Mouse (Mus musculus): Measurements from ENCODE around the gene Cdcp2. TPM values are rescaled to one million over a fixed set of nuclear protein-coding genes. Genes with fewer than 3 reads are reported as not detected.

Cdcp2 gene
- polyA plus RNA-seq, 1 experiment, result not detected

GRCm38 (mm10) chr4:107121165-107121943, 24.7 kb downstream of the Cdcp2 start:
- H3K36me3 ChIP-seq (ENCODE audit: control insufficient read depth, insufficient read depth, low read length), result no peaks in the 10 kb centered on the region
- WGBS, result 77% methylated on average over 12 of the region's 12 CpGs
- peaks cover 3% of the 10 kb centered on the region; the same call in 1 of the 2 replicates for H3K4me1 ChIP-seq (ENCODE audit: control insufficient read depth, insufficient read depth, insufficient read length, low read length)
- H3K4me3 ChIP-seq (ENCODE audit: low read depth, low read length), result no peak overlapping the region
- no peak for TF ChIP-seq CTCF (IDR thresholded peaks at IDR 0.05; ENCODE audit: extremely low read depth, insufficient read length, insufficient replicate concordance, low read depth, low read length)
- no peak overlapping the region for H3K27ac ChIP-seq (ENCODE audit: insufficient read depth, low read depth, low read length)
- H3K27me3 ChIP-seq (ENCODE audit: control insufficient read depth, insufficient read depth, low read length), result no peaks in the 10 kb centered on the region

GRCm38 (mm10) chr4:107124376-107124775, 27.7 kb downstream of the Cdcp2 start:
- peaks cover 3% of the 10 kb centered on the region for H3K4me1 ChIP-seq (ENCODE audit: control insufficient read depth, insufficient read depth, insufficient read length, low read length)
- H3K27me3 ChIP-seq (ENCODE audit: control insufficient read depth, insufficient read depth, low read length), result no peaks in the 10 kb centered on the region
- H3K4me3 ChIP-seq (ENCODE audit: low read depth, low read length), result no peak overlapping the region
- TF ChIP-seq CTCF (IDR thresholded peaks at IDR 0.05; ENCODE audit: extremely low read depth, insufficient read length, insufficient replicate concordance, low read depth, low read length), result no peak
- no peak for TF ChIP-seq POLR2A (IDR thresholded peaks at IDR 0.05; ENCODE audit: low read depth, low read length)
- 74% methylated on average over 7 of the region's 7 CpGs for WGBS
- no peaks in the 10 kb centered on the region for H3K36me3 ChIP-seq (ENCODE audit: control insufficient read depth, insufficient read depth, low read length)
- no peak overlapping the region for H3K27ac ChIP-seq (ENCODE audit: insufficient read depth, low read depth, low read length)

DNA sequence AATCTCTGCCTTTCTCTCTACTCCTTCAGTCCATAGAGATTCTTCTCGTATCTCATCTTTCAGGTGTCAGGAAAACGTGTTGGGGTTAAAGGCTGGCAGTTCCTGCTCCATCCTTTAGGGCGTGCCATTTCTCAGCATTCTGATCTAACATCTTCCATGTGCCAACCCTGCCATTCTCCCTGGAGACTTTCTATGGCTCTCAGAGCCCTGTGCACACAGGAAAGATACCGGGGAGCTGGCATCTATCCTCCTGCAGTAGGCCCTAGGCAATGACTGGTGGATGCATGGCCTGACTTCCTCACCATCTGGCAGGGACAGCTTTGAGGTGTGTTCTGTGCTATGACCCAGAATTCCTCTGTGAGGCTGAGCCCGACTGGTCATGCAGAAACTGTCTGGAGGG, 28.4 kb downstream of the Cdcp2 start:
- no peaks in the 10 kb centered on the region for H3K27me3 ChIP-seq (ENCODE audit: control insufficient read depth, insufficient read depth, low read length)
- H3K4me3 ChIP-seq (ENCODE audit: low read depth, low read length), result no peak overlapping the region
- no peak for TF ChIP-seq CTCF (IDR thresholded peaks at IDR 0.05; ENCODE audit: extremely low read depth, insufficient read length, insufficient replicate concordance, low read depth, low read length)
- no peak for TF ChIP-seq POLR2A (IDR thresholded peaks at IDR 0.05; ENCODE audit: low read depth, low read length)
- peaks cover 3% of the 10 kb centered on the region for H3K4me1 ChIP-seq (ENCODE audit: control insufficient read depth, insufficient read depth, insufficient read length, low read length)
- 49% methylated on average over 5 of the region's 5 CpGs for WGBS
- no peaks in the 10 kb centered on the region for H3K36me3 ChIP-seq (ENCODE audit: control insufficient read depth, insufficient read depth, low read length)
- no peak overlapping the region for H3K27ac ChIP-seq (ENCODE audit: insufficient read depth, low read depth, low read length)

DNA sequence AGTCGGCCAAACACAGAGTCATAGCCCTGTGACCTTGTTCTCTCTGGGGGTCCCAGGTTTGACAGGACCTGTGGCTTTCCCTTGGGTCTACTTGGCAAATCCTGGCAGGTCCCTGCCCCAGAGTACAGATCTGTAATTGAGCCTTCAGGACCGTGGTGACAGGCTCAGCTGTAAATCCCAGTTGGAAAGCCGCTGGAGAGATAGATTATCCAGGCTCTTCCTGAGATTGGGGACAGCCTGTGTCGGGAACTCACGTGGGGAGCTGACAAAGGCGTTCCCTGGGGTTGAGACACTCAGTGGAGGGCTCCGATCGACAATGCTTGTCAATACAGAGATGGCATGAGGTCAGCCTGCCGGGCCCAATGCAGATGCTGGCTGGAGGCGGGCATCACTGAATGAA, 29.7 kb downstream of the Cdcp2 start:
- no peak overlapping the region for H3K4me3 ChIP-seq (ENCODE audit: low read depth, low read length)
- H3K27ac ChIP-seq (ENCODE audit: insufficient read depth, low read depth, low read length), result no peak overlapping the region
- WGBS, result 74% methylated on average over 10 of the region's 10 CpGs
- H3K27me3 ChIP-seq (ENCODE audit: control insufficient read depth, insufficient read depth, low read length), result no peaks in the 10 kb centered on the region
- no peaks in the 10 kb centered on the region for H3K36me3 ChIP-seq (ENCODE audit: control insufficient read depth, insufficient read depth, low read length)
- TF ChIP-seq CTCF (IDR thresholded peaks at IDR 0.05; ENCODE audit: extremely low read depth, insufficient read length, insufficient replicate concordance, low read depth, low read length) (no peak), POLR2A (IDR thresholded peaks at IDR 0.05; ENCODE audit: low read depth, low read length) (no peak)
- H3K4me1 ChIP-seq (ENCODE audit: control insufficient read depth, insufficient read depth, insufficient read length, low read length), result no peaks in the 10 kb centered on the region; the same call in none of the 2 replicates

- WGBS, result 75% methylated on average over 13 of the region's 13 CpGs
Observed at GRCm38 (mm10) chr4:107126891-107127524, 30.3 kb downstream of the Cdcp2 start.

DNA sequence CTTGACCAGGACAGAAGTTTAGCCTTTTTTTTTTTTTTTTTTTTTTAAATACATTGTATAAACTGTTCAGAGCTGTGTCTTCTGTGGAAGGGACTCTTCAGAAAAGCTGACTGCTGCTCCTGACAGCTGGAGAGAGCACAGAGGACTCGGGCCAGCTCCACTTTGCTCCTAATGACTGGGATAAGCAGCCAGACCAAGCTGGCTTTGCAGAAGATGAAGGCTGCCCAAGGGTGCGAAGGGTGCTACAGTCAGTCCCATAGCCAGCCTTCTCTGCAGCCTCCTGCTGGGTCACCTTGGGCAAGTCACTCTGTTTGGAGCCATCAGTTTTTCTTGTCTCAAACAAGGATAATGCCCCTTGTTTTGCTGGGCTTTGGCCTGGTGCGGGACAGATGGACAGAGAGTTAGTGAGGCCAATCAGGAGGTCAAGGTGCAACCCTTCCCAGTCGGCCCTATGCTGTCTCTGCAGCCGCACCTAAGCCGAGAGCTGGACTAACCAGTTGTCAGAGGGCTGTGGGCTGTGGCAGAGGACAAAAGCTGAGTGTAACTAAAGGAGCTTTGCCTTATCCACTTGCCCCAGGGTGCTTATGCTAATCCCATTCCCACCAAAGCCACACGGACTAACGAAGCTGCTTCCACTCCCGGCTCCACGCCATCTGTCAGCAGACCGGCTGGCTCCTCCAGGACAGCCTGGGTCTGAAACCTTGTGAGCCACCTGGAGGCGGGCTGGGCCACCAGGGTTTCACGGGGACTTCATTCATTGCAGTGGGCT, 31.4 kb downstream of the Cdcp2 start:
- no peaks in the 10 kb centered on the region for H3K27me3 ChIP-seq (ENCODE audit: control insufficient read depth, insufficient read depth, low read length)
- TF ChIP-seq CTCF (IDR thresholded peaks at IDR 0.05; ENCODE audit: extremely low read depth, insufficient read length, insufficient replicate concordance, low read depth, low read length), result no peak
- no peak for TF ChIP-seq POLR2A (IDR thresholded peaks at IDR 0.05; ENCODE audit: low read depth, low read length)
- H3K4me1 ChIP-seq (ENCODE audit: control insufficient read depth, insufficient read depth, insufficient read length, low read length), result no peaks in the 10 kb centered on the region; the same call in none of the 2 replicates
- 52% methylated on average over 13 of the region's 13 CpGs for WGBS
- H3K4me3 ChIP-seq (ENCODE audit: low read depth, low read length), result no peak overlapping the region
- H3K27ac ChIP-seq (ENCODE audit: insufficient read depth, low read depth, low read length), result no peak overlapping the region
- no peaks in the 10 kb centered on the region for H3K36me3 ChIP-seq (ENCODE audit: control insufficient read depth, insufficient read depth, low read length)

More at GRCm38 (mm10) chr4:107126891-107127524, 30.3 kb downstream of the Cdcp2 start:
- H3K27ac ChIP-seq (ENCODE audit: insufficient read depth, low read depth, low read length), result no peak overlapping the region
- TF ChIP-seq POLR2A (IDR thresholded peaks at IDR 0.05; ENCODE audit: low read depth, low read length) (no peak), CTCF (IDR thresholded peaks at IDR 0.05; ENCODE audit: extremely low read depth, insufficient read length, insufficient replicate concordance, low read depth, low read length) (no peak)
- no peaks in the 10 kb centered on the region for H3K36me3 ChIP-seq (ENCODE audit: control insufficient read depth, insufficient read depth, low read length)
- no peak overlapping the region for H3K4me3 ChIP-seq (ENCODE audit: low read depth, low read length)
- no peaks in the 10 kb centered on the region for H3K27me3 ChIP-seq (ENCODE audit: control insufficient read depth, insufficient read depth, low read length)
- H3K4me1 ChIP-seq (ENCODE audit: control insufficient read depth, insufficient read depth, insufficient read length, low read length), result no peaks in the 10 kb centered on the region; the same call in none of the 2 replicates
